Mouse (Mus musculus) kidney, adult 9 months (tissue): ENCODE measurements around the gene Ppp1r3c.
"Not testable (repeated sequence)": the region's sequence is repeated elsewhere in the genome, so short reads cannot be mapped to it uniquely, and the experiment has no call there.

ENCODE experiments used
- DNase-seq: peaks from one replicate; pipeline ENCODE4 v3.0.0; 2022

The Ppp1r3c gene

GRCm38 (mm10) chr19:36736537-36736936 lies at the start of gene Ppp1r3c:
Ppp1r3c (minus strand) TSS chr19:36736653.
- DNase-seq: peak; percentile 90

- no peak for DNase-seq
Observed at GRCm38 (mm10) chr19:36783179-36783578, 46.7 kb upstream of the Ppp1r3c start.

- DNase-seq: no peak
Observed at GRCm38 (mm10) chr19:36782591-36782990, 46.1 kb upstream of the Ppp1r3c start.

- no peak for DNase-seq
Observed at GRCm38 (mm10) chr19:36781996-36782395, 45.5 kb upstream of the Ppp1r3c start.

- DNase-seq: no peak
Observed at GRCm38 (mm10) chr19:36780375-36780774, 43.9 kb upstream of the Ppp1r3c start.

GRCm38 (mm10) chr19:36779765-36780164 lies 43.3 kb upstream of the Ppp1r3c start:
- no peak for DNase-seq

GRCm38 (mm10) chr19:36775531-36775930 lies 39.1 kb upstream of the Ppp1r3c start:
- no peak for DNase-seq

- DNase-seq: no peak
Observed at GRCm38 (mm10) chr19:36773716-36774459, 37.4 kb upstream of the Ppp1r3c start.

- DNase-seq: no peak
Observed at GRCm38 (mm10) chr19:36768084-36768483, 31.6 kb upstream of the Ppp1r3c start.

- no peak for DNase-seq
Observed at GRCm38 (mm10) chr19:36764451-36764850, 28.0 kb upstream of the Ppp1r3c start.

GRCm38 (mm10) chr19:36748996-36749395 lies 12.5 kb upstream of the Ppp1r3c start:
- no peak for DNase-seq

- DNase-seq: no peak
Observed at GRCm38 (mm10) chr19:36742331-36742730, 5.9 kb upstream of the Ppp1r3c start.

GRCm38 (mm10) chr19:36739566-36740211 lies 3.2 kb upstream of the Ppp1r3c start:
- peak; percentile 19 for DNase-seq

GRCm38 (mm10) chr19:36738009-36738408 lies 1.6 kb upstream of the Ppp1r3c start:
- DNase-seq: no peak

GRCm38 (mm10) chr19:36737087-36737486 lies 634 bp upstream of the Ppp1r3c start:
- DNase-seq: no peak

GRCm38 (mm10) chr19:36734308-36735038 lies 2.0 kb downstream of the Ppp1r3c start:
- peak; percentile 4 for DNase-seq

- no peak for DNase-seq
Observed at GRCm38 (mm10) chr19:36733191-36733943, 3.1 kb downstream of the Ppp1r3c start.

GRCm38 (mm10) chr19:36731310-36731709 lies 5.1 kb downstream of the Ppp1r3c start:
- no peak for DNase-seq

- DNase-seq: not testable (repeated sequence)
Observed at GRCm38 (mm10) chr19:36730414-36730813, 6.0 kb downstream of the Ppp1r3c start.

GRCm38 (mm10) chr19:36728741-36729460 lies 7.6 kb downstream of the Ppp1r3c start:
- no peak for DNase-seq

- DNase-seq: no peak
Observed at GRCm38 (mm10) chr19:36724970-36725369, 11.5 kb downstream of the Ppp1r3c start.

- no peak for DNase-seq
Observed at GRCm38 (mm10) chr19:36721139-36721538, 15.3 kb downstream of the Ppp1r3c start.
